Mouse (Mus musculus): ENCODE data around the gene Zfp688. TPM values are rescaled to one million over a fixed set of nuclear protein-coding genes. Genes with fewer than 3 reads are reported as not detected.
"Not testable (repeated sequence)": the region's sequence is repeated elsewhere in the genome, so short reads cannot be mapped to it uniquely, and the experiment has no call there.

The Zfp688 gene
- polyA plus RNA-seq, 1 experiment from 2014 or later, result 35.0 TPM

DNA sequence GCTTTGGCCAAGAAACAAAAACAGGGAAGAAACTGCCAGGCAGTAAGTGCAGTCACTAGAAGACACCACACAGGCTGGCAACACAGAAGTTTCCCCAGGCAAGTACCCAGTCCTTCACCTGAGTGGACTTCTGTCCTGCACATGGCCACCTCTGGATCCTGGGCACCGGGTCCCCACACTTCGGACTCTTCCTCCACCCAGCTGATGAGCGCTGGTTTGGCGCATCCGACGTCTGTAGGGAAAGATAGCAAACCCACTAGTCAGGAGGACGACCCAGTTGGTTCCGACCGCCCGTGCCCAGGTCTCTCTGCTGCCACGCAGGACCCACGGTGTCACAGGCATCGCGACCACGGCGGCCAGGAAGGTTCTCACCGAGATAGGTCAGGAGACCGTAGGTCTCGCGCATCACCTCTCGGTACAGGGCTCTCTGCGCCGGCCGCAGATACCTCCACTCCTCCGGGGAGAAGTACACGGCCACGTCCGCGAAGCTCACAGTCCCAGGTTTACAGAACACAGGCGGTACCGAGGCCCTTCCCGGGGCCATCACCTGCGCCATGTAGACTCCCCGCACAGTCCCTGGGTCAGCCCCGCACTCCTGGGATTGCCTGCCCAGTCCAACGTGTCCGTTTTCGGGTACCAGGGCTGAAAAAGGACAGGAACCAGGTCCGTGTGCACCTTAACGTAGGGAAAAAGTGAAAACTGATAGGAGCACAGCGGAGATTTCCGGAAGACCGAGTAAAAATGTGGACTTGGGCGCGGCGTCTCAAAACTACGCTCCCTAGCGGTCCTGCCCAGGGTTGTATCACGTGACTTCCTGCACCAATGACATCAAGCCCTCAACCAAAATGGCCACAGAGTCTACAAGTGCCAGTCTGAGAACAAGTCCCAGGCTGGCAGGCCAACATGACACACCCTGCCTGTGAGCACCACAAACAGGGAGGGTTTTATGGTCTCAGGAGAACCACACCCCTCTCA, 46.3 kb downstream of the Zfp688 start, which contains the start of gene Zfp747:
Gene Zfp747, minus strand, starts transcription at position 780 of the 975 bp plus-strand sequence.
- peak within 1 kb of the TSS; percentile 70 for H3K4me3 ChIP-seq

DNA sequence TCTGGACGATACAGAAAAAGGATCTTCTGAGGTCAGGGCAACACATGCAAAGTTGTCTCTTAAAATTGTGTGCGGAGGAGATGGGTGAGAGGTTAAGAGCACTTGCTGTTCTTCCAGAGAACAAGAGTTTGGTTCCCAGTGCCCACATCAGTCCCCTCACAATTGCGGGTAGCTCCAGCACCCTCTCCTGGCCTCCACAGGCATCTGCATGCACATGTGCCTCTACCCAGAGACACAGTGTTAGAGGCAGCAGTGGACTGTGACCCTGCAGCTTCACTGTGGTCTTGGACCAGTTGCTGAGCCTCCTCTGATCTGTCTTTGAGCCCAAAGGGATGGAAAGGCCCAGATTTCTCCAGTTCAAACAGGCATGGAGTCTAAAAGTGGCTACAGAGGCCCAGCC, 50.0 kb downstream of the Zfp688 start:
- ATAC-seq (ENCODE audit: low FRiP score); H3K4me3 ChIP-seq: not testable (repeated sequence)
- WGBS, result 83% methylated on average over 3 of the region's 3 CpGs

More for the DNA sequence above, 46.3 kb downstream of the Zfp688 start, which contains the start of gene Zfp747:
- peak within 1 kb of the TSS; percentile 78 for H3K27ac ChIP-seq
- H3K9me3 ChIP-seq; H3K4me1 ChIP-seq (replicated peaks); H3K27me3 ChIP-seq: not testable (repeated sequence)
- H3K36me3 ChIP-seq, result peaks cover 18% of the 10 kb centered on the region
- ATAC-seq (ENCODE audit: low FRiP score), result peak; percentile 91
- peak within 1 kb of the TSS; percentile 74 for H3K4me2 ChIP-seq
- WGBS, result 2% methylated on average over 49 of the region's 49 CpGs
- peak within 1 kb of the TSS; percentile 80 for H3K9ac ChIP-seq

DNA sequence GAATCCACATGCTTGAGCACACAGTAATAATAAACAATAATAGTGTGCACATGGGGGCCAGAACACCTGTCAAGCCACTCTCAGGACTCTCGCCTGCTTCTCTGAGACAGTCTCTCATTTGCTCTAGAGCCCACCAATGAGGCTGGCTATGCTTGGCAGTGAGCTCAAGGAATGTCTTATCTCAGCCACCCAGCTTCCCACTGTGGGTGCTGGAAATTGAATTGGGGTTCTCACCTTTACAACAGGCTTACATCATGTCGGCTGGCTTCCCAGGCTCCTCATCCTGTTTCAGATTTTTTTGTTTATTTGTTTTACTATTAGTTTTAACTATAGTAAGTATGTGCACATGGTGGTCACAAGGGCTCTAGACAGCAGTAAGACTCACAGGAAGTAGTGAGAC, 50.7 kb downstream of the Zfp688 start:
- no peak overlapping the region for H3K27ac ChIP-seq
- 89% methylated on average over 2 of the region's 2 CpGs for WGBS
- no peak overlapping the region for H3K4me3 ChIP-seq
- H3K36me3 ChIP-seq, result peaks cover 18% of the 10 kb centered on the region
- H3K9ac ChIP-seq, result no peak overlapping the region
- peaks cover 6% of the 10 kb centered on the region for H3K4me1 ChIP-seq (replicated peaks)
- no peak for ATAC-seq (ENCODE audit: low FRiP score)
- no peak overlapping the region for H3K4me2 ChIP-seq
- no peaks in the 10 kb centered on the region for H3K9me3 ChIP-seq
- H3K27me3 ChIP-seq, result 0 out of 2 replicates have a peak, but pooled peaks cover under 1% of the 10 kb centered on the region

More for the DNA sequence above, 50.0 kb downstream of the Zfp688 start:
- H3K27me3 ChIP-seq; H3K4me1 ChIP-seq (replicated peaks); H3K9ac ChIP-seq; H3K4me2 ChIP-seq; H3K9me3 ChIP-seq; H3K27ac ChIP-seq: not testable (repeated sequence)
- H3K36me3 ChIP-seq, result peaks cover 18% of the 10 kb centered on the region

Other genes starting within 250 kb of the Zfp688 start
- gene Cd2bp2, start 226.0 kb downstream of the Zfp688 start, polyA plus RNA-seq (2015; fragmentation: Nextera tagmentation; extraction: Ambion mirVana), result 83.1 and 84.6 TPM in 2 replicates
- 28.0 and 31.3 TPM in 2 replicates for gene Tbc1d10b, start 213.6 kb downstream of the Zfp688 start, polyA plus RNA-seq (2015; fragmentation: Nextera tagmentation; extraction: Ambion mirVana)
- gene Mylpf, start 213.2 kb downstream of the Zfp688 start, polyA plus RNA-seq (2015; fragmentation: Nextera tagmentation; extraction: Ambion mirVana), result 11.0 and 15.5 TPM in 2 replicates
- gene Zfp553, start 189.0 kb downstream of the Zfp688 start, polyA plus RNA-seq (2015; fragmentation: Nextera tagmentation; extraction: Ambion mirVana), result 58.8 and 61.9 TPM in 2 replicates
- 21.8 and 23.1 TPM in 2 replicates for gene Sept1, start 188.9 kb downstream of the Zfp688 start, polyA plus RNA-seq (2015; fragmentation: Nextera tagmentation; extraction: Ambion mirVana)
- gene Zfp771, start 177.8 kb downstream of the Zfp688 start, polyA plus RNA-seq (2015; fragmentation: Nextera tagmentation; extraction: Ambion mirVana), result 54.4 and 57.4 TPM in 2 replicates
- 121 and 124 TPM in 2 replicates for gene Dctpp1, start 161.4 kb downstream of the Zfp688 start, polyA plus RNA-seq (2015; fragmentation: Nextera tagmentation; extraction: Ambion mirVana)
- gene Sephs2, start 148.0 kb downstream of the Zfp688 start, polyA plus RNA-seq (2015; fragmentation: Nextera tagmentation; extraction: Ambion mirVana), result 59.7 and 60.7 TPM in 2 replicates
- 0.32 and 0.38 TPM in 2 replicates for gene Itgal, start 125.8 kb downstream of the Zfp688 start, polyA plus RNA-seq (2015; fragmentation: Nextera tagmentation; extraction: Ambion mirVana)
- 17.1 and 17.3 TPM in 2 replicates for gene Zfp768, start 76.5 kb downstream of the Zfp688 start, polyA plus RNA-seq (2015; fragmentation: Nextera tagmentation; extraction: Ambion mirVana)
- 8.1 and 8.6 TPM in 2 replicates for gene Zfp747, start 46.0 kb downstream of the Zfp688 start, polyA plus RNA-seq (2015; fragmentation: Nextera tagmentation; extraction: Ambion mirVana)
- gene 9130019O22Rik, start 34.9 kb downstream of the Zfp688 start, polyA plus RNA-seq (2015; fragmentation: Nextera tagmentation; extraction: Ambion mirVana), result 5.4 and 5.7 TPM in 2 replicates
- 7.7 TPM in 2 replicates for gene E430018J23Rik, start 28.4 kb downstream of the Zfp688 start, polyA plus RNA-seq (2015; fragmentation: Nextera tagmentation; extraction: Ambion mirVana)
- gene Zfp764, start 15.2 kb downstream of the Zfp688 start, polyA plus RNA-seq (2015; fragmentation: Nextera tagmentation; extraction: Ambion mirVana), result 4.0 and 4.8 TPM in 2 replicates
- gene Zfp689, start 27.1 kb upstream of the Zfp688 start, polyA plus RNA-seq (2015; fragmentation: Nextera tagmentation; extraction: Ambion mirVana), result 15.0 and 16.2 TPM in 2 replicates
- gene Prr14, start 37.5 kb upstream of the Zfp688 start, polyA plus RNA-seq (2015; fragmentation: Nextera tagmentation; extraction: Ambion mirVana), result 40.5 and 44.0 TPM in 2 replicates
- gene Fbrs, start 57.1 kb upstream of the Zfp688 start, polyA plus RNA-seq (2015; fragmentation: Nextera tagmentation; extraction: Ambion mirVana), result 10.8 and 13.7 TPM in 2 replicates
- gene Srcap, start 89.9 kb upstream of the Zfp688 start, polyA plus RNA-seq (2015; fragmentation: Nextera tagmentation; extraction: Ambion mirVana), result 51.3 and 53.7 TPM in 2 replicates
- gene Gm42715, start 97.5 kb upstream of the Zfp688 start, polyA plus RNA-seq (2015; fragmentation: Nextera tagmentation; extraction: Ambion mirVana), result 17.6 and 19.0 TPM in 2 replicates
- gene Tmem265, start 139.3 kb upstream of the Zfp688 start, polyA plus RNA-seq (2015; fragmentation: Nextera tagmentation; extraction: Ambion mirVana), result 6.6 and 8.2 TPM in 2 replicates
- 55.1 and 60.5 TPM in 2 replicates for gene Phkg2, start 151.3 kb upstream of the Zfp688 start, polyA plus RNA-seq (2015; fragmentation: Nextera tagmentation; extraction: Ambion mirVana)
- 10.7 and 13.0 TPM in 2 replicates for gene Ccdc189, start 166.5 kb upstream of the Zfp688 start, polyA plus RNA-seq (2015; fragmentation: Nextera tagmentation; extraction: Ambion mirVana)
- gene Rnf40, start 166.7 kb upstream of the Zfp688 start, polyA plus RNA-seq (2015; fragmentation: Nextera tagmentation; extraction: Ambion mirVana), result 49.9 and 50.5 TPM in 2 replicates
- 22.2 and 25.0 TPM in 2 replicates for gene Zfp629, start 193.7 kb upstream of the Zfp688 start, polyA plus RNA-seq (2015; fragmentation: Nextera tagmentation; extraction: Ambion mirVana)